Mouse (Mus musculus): ENCODE data around the gene Nr1h4. TPM values are rescaled to one million over a fixed set of nuclear protein-coding genes. Genes with fewer than 3 reads are reported as not detected.

Gene Nr1h4
- polyA plus RNA-seq, 1 experiment: 10.2 TPM

GRCm38 (mm10) chr10:89495537-89495936, 37.8 kb downstream of the Nr1h4 start:
- TF ChIP-seq POLR2A (IDR thresholded peaks at IDR 0.05; ENCODE audit: low read depth, low read length) (no peak), CTCF (IDR thresholded peaks at IDR 0.05; ENCODE audit: extremely low read depth, insufficient read length, insufficient replicate concordance, low read depth, low read length) (no peak)
- Histone ChIP-seq H3K36me3 (ENCODE audit: control insufficient read depth, insufficient read depth, low read length) (peaks cover 27% of the 10 kb centered on the region), H3K4me3 (ENCODE audit: low read depth, low read length) (no peak overlapping the region), H3K27me3 (ENCODE audit: control insufficient read depth, insufficient read depth, low read length) (no peaks in the 10 kb centered on the region), H3K27ac (ENCODE audit: insufficient read depth, low read depth, low read length) (no peak overlapping the region), H3K4me1 (ENCODE audit: control insufficient read depth, insufficient read depth, insufficient read length, low read length) (peaks cover 12% of the 10 kb centered on the region; the same call in 1 of the 2 replicates)
- 37% methylated on average over 7 of the region's 7 CpGs for WGBS

- no peak overlapping the region for H3K4me3 ChIP-seq (ENCODE audit: low read depth, low read length)
- no peak for TF ChIP-seq POLR2A (IDR thresholded peaks at IDR 0.05; ENCODE audit: low read depth, low read length)
- TF ChIP-seq CTCF (IDR thresholded peaks at IDR 0.05; ENCODE audit: extremely low read depth, insufficient read length, insufficient replicate concordance, low read depth, low read length): no peak
- no peak overlapping the region for H3K27ac ChIP-seq (ENCODE audit: insufficient read depth, low read depth, low read length)
- H3K4me1 ChIP-seq (ENCODE audit: control insufficient read depth, insufficient read depth, insufficient read length, low read length): peaks cover 22% of the 10 kb centered on the region; the same call in 1 of the 2 replicates
- WGBS: 71% methylated on average over 3 of the region's 3 CpGs
- H3K36me3 ChIP-seq (ENCODE audit: control insufficient read depth, insufficient read depth, low read length): peaks cover 15% of the 10 kb centered on the region
- no peaks in the 10 kb centered on the region for H3K27me3 ChIP-seq (ENCODE audit: control insufficient read depth, insufficient read depth, low read length)
Measured at GRCm38 (mm10) chr10:89491321-89491720, 42.1 kb downstream of the Nr1h4 start.

- Histone ChIP-seq H3K27ac (ENCODE audit: insufficient read depth, low read depth, low read length) (no peak overlapping the region), H3K27me3 (ENCODE audit: control insufficient read depth, insufficient read depth, low read length) (no peaks in the 10 kb centered on the region), H3K4me1 (ENCODE audit: control insufficient read depth, insufficient read depth, insufficient read length, low read length) (peaks cover 21% of the 10 kb centered on the region; the same call in 1 of the 2 replicates), H3K4me3 (ENCODE audit: low read depth, low read length) (no peak overlapping the region), H3K36me3 (ENCODE audit: control insufficient read depth, insufficient read depth, low read length) (peaks cover 14% of the 10 kb centered on the region)
- WGBS: 89% methylated on average over 3 of the region's 3 CpGs
- no peak for TF ChIP-seq CTCF (IDR thresholded peaks at IDR 0.05; ENCODE audit: extremely low read depth, insufficient read length, insufficient replicate concordance, low read depth, low read length)
- TF ChIP-seq POLR2A (IDR thresholded peaks at IDR 0.05; ENCODE audit: low read depth, low read length): no peak
Measured at GRCm38 (mm10) chr10:89490250-89490649, 43.1 kb downstream of the Nr1h4 start.

- Histone ChIP-seq H3K27me3 (ENCODE audit: control insufficient read depth, insufficient read depth, low read length) (no peaks in the 10 kb centered on the region), H3K36me3 (ENCODE audit: control insufficient read depth, insufficient read depth, low read length) (peaks cover 9% of the 10 kb centered on the region), H3K4me1 (ENCODE audit: control insufficient read depth, insufficient read depth, insufficient read length, low read length) (peaks cover 19% of the 10 kb centered on the region), H3K27ac (ENCODE audit: insufficient read depth, low read depth, low read length) (no peak overlapping the region), H3K4me3 (ENCODE audit: low read depth, low read length) (no peak overlapping the region)
- TF ChIP-seq POLR2A (IDR thresholded peaks at IDR 0.05; ENCODE audit: low read depth, low read length) (no peak), CTCF (IDR thresholded peaks at IDR 0.05; ENCODE audit: extremely low read depth, insufficient read length, insufficient replicate concordance, low read depth, low read length) (no peak)
- WGBS: 42% methylated on average over 4 of the region's 4 CpGs
Measured at GRCm38 (mm10) chr10:89489459-89489858, 43.9 kb downstream of the Nr1h4 start.

DNA sequence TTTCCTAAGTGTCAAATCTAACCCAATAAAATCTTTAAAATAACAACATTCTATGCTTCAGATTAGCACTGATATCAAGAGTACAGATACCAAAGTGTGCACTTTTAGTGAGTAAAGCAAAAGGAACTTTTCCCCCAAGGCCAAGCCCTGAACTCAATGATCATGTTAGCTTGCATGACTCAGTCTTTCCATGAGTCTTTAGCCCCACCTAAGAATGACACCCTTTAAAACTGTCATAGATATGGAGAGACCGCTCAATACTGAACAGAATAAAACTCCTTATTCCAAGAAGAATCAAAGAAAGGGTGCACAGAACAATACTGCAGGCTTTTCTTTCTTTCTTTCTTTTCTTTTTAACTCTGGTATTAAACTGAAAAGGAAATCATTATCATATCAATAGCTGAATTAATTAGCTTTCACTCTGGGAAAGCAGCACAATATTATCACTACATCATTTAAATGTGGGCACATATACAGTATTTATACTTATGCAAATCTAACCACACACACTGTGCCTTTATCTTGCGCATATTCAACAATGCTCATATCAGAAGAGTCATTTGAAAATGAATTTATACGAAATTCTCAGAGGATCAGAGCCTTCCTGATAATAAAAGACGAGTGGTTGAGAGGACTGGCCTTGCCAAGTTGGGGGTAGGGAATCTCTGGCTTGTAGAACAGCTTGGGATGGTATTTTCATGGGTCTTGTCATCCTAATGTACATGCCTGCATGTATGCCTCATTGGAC, 46.2 kb downstream of the Nr1h4 start:
- TF ChIP-seq POLR2A (IDR thresholded peaks at IDR 0.05; ENCODE audit: low read depth, low read length) (no peak), CTCF (IDR thresholded peaks at IDR 0.05; ENCODE audit: extremely low read depth, insufficient read length, insufficient replicate concordance, low read depth, low read length) (no peak)
- Histone ChIP-seq H3K4me1 (ENCODE audit: control insufficient read depth, insufficient read depth, insufficient read length, low read length) (peaks cover 21% of the 10 kb centered on the region), H3K4me3 (ENCODE audit: low read depth, low read length) (no peak overlapping the region), H3K36me3 (ENCODE audit: control insufficient read depth, insufficient read depth, low read length) (peaks cover 4% of the 10 kb centered on the region), H3K27ac (ENCODE audit: insufficient read depth, low read depth, low read length) (peak overlapping the region; percentile 59), H3K27me3 (ENCODE audit: control insufficient read depth, insufficient read depth, low read length) (no peaks in the 10 kb centered on the region)
- WGBS: 55% methylated on average over 4 of the region's 4 CpGs

DNA sequence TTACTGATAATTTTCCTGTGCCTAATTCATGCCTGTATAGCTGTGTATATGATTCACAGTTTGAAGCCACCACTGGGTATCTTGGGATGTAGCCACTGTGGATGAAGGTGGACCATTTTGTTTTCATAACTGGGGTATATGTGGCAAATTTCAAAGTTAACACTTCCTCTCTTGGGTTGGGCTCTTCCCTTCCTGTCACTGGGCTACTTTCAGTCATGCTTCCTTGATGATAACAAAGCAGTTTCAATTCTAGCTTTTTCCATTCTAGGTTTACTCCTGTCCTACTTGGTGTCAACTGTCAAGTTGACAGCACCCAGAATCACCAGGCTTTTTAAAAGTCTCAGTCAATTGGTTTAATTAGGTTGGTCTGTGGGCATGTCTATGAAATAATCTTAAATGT, 48.5 kb downstream of the Nr1h4 start:
- H3K4me1 ChIP-seq (ENCODE audit: control insufficient read depth, insufficient read depth, insufficient read length, low read length): peaks cover 18% of the 10 kb centered on the region
- peak overlapping the region; percentile 67 for H3K27ac ChIP-seq (ENCODE audit: insufficient read depth, low read depth, low read length)
- no peak overlapping the region for H3K4me3 ChIP-seq (ENCODE audit: low read depth, low read length)
- H3K36me3 ChIP-seq (ENCODE audit: control insufficient read depth, insufficient read depth, low read length): peaks cover 13% of the 10 kb centered on the region
- H3K27me3 ChIP-seq (ENCODE audit: control insufficient read depth, insufficient read depth, low read length): no peaks in the 10 kb centered on the region
- TF ChIP-seq POLR2A (IDR thresholded peaks at IDR 0.05; ENCODE audit: low read depth, low read length) (no peak), CTCF (IDR thresholded peaks at IDR 0.05; ENCODE audit: extremely low read depth, insufficient read length, insufficient replicate concordance, low read depth, low read length) (no peak)

DNA sequence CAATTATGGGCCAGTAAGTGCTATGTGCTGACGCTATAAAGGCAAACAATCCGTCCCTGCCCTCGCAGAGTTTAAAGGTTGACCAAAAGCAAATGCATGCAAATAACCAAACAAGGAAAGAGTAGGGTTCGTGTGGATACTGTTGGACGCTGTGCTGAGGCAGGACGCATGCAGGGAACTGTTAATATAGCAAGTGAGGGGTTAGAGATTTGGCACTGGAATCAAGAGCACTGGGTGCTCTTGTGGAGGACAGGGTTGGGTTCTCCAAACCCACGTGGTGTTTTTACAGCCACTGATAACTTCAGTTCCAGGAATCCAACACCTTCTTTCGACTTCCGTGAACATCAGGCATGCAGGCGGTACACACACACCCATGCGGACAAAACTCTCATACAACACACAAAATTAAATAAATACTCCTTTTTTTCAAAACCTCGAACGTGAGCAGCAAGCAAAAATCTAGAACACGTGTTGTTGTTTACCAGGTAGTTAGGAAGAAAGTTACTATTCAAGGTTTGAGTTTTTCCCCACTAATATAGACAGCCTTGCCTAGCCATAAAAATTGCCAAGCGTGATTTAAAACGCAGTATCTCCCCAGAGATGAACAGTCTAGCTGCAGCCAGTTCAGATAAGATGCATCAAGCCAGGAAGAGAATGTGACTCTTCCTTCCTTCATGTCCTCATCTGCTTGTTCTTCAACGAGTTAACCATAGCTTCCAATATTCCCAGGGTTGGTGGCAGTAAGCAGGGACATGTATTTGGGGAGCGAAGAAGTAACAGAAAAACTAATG, 49.4 kb downstream of the Nr1h4 start:
- WGBS: 30% methylated on average over 18 of the region's 18 CpGs
- Histone ChIP-seq H3K4me1 (ENCODE audit: control insufficient read depth, insufficient read depth, insufficient read length, low read length) (peaks cover 18% of the 10 kb centered on the region), H3K36me3 (ENCODE audit: control insufficient read depth, insufficient read depth, low read length) (peaks cover 17% of the 10 kb centered on the region), H3K27me3 (ENCODE audit: control insufficient read depth, insufficient read depth, low read length) (no peaks in the 10 kb centered on the region), H3K27ac (ENCODE audit: insufficient read depth, low read depth, low read length) (peak overlapping the region; percentile 88), H3K4me3 (ENCODE audit: low read depth, low read length) (peak overlapping the region; percentile 9; the same call in 1 of the 2 replicates)
- peak; percentile 30; the same call in 1 of the 2 replicates for TF ChIP-seq POLR2A (IDR thresholded peaks at IDR 0.05; ENCODE audit: low read depth, low read length)
- TF ChIP-seq CTCF (IDR thresholded peaks at IDR 0.05; ENCODE audit: extremely low read depth, insufficient read length, insufficient replicate concordance, low read depth, low read length): no peak

Data from small intestine, adult 2 months (tissue).